Mouse (Mus musculus) B cell, adult (primary cell): Measurements from ENCODE around the gene Cdh16. TPM values are rescaled to one million over a fixed set of nuclear protein-coding genes. Genes with fewer than 3 reads are reported as not detected.

Source experiments
- total RNA-seq: library from RNA; stranded (reverse); gene quantifications from 4 replicates; pipeline ENCODE4 v1.2.4, GENCODE M21; 2023; ENCODE audit not compliant: inconsistent age

Gene Cdh16
- not detected in 4 replicates for total RNA-seq

GRCm38 (mm10) chr8:104624161-104624560 lies at the start of gene Cdh16:
Gene Cdh16, minus strand, starts transcription at chr8:104624396.

GRCm38 (mm10) chr8:104641426-104642323 lies 17.5 kb upstream of the Cdh16 start, which contains the start of gene Ciao2b:
Gene Ciao2b, minus strand, starts transcription at chr8:104641965.

GRCm38 (mm10) chr8:104630981-104631663 lies 6.9 kb upstream of the Cdh16 start, which contains the start of gene Rrad:
Gene Rrad, minus strand, starts transcription at chr8:104631327.

GRCm38 (mm10) chr8:104591133-104591834 lies 32.9 kb downstream of the Cdh16 start, which contains the start of gene Pdp2:
Gene Pdp2, plus strand, starts transcription at chr8:104591451.

Other genes with a start within 250 kb of the Cdh16 start
- 0.48 to 0.72 TPM (median 0.60 TPM) in 4 replicates for gene Cmtm4, start 228.6 kb downstream of the Cdh16 start, total RNA-seq
- gene Dync1li2, start 181.3 kb downstream of the Cdh16 start, total RNA-seq = 49.5 to 85.5 TPM (median 58.7 TPM) in 4 replicates
- gene Terb1, start 114.5 kb downstream of the Cdh16 start, total RNA-seq = 2.6 to 4.0 TPM (median 3.4 TPM) in 4 replicates
- 35.0 to 43.0 TPM (median 39.4 TPM) in 4 replicates for gene Nae1, start 89.8 kb downstream of the Cdh16 start, total RNA-seq
- 1.1 to 1.5 TPM (median 1.3 TPM) in 4 replicates for gene Car7, start 89.7 kb downstream of the Cdh16 start, total RNA-seq
- gene Pdp2, start 32.9 kb downstream of the Cdh16 start, total RNA-seq = 9.1 to 9.9 TPM (median 9.3 TPM) in 4 replicates
- gene Rrad, start 6.9 kb upstream of the Cdh16 start, total RNA-seq = 27.1 to 35.5 TPM (median 32.1 TPM) in 4 replicates
- 25.5 to 31.5 TPM (median 28.1 TPM) in 4 replicates for gene Ciao2b, start 17.6 kb upstream of the Cdh16 start, total RNA-seq
- not detected in 4 replicates for gene Ces2a, start 109.6 kb upstream of the Cdh16 start, total RNA-seq
- gene Ces2b, start 207.2 kb upstream of the Cdh16 start, total RNA-seq = not detected in 4 replicates
- gene Ces2c, start 222.7 kb upstream of the Cdh16 start, total RNA-seq = not detected in 4 replicates